Mouse (Mus musculus) adrenal gland, adult (tissue): ENCODE results near the gene Astn2.

Experiments used
- DNase-seq, 2 experiments: peaks; one replicate each; pipeline ENCODE4 v3.0.0; 2022 to 2023; ENCODE audit warnings: low spot score in 1 of 2; ENCODE audit not compliant: inconsistent age in 2 of 2

The Astn2 gene

GRCm38 (mm10) chr4:65441746-65442145 lies 962.7 kb downstream of the Astn2 start:
- no peak for DNase-seq

- no peak for DNase-seq
These were observed 973.6 kb downstream of the Astn2 start for GRCm38 (mm10) chr4:65430804-65431203.

- no peak for DNase-seq
These were observed 976.9 kb downstream of the Astn2 start for GRCm38 (mm10) chr4:65427480-65427879.

GRCm38 (mm10) chr4:65426437-65426836 lies 978.0 kb downstream of the Astn2 start:
- peak in 1 of 2 experiments; percentile 60 for DNase-seq

GRCm38 (mm10) chr4:65423068-65423625 lies 981.3 kb downstream of the Astn2 start:
- DNase-seq, result no peak

GRCm38 (mm10) chr4:65421272-65421671 lies 983.1 kb downstream of the Astn2 start:
- no peak for DNase-seq

GRCm38 (mm10) chr4:65420511-65420931 lies 983.9 kb downstream of the Astn2 start:
- DNase-seq, result peak in 1 of 2 experiments; percentile 31

- no peak for DNase-seq
These were observed 988.9 kb downstream of the Astn2 start for GRCm38 (mm10) chr4:65415507-65415906.

GRCm38 (mm10) chr4:65402836-65403634 lies 1001.4 kb downstream of the Astn2 start:
- DNase-seq, result no peak

- DNase-seq, result peak in 1 of 2 experiments; percentile 38
These were observed 1002.1 kb downstream of the Astn2 start for GRCm38 (mm10) chr4:65402286-65402685.

- no peak for DNase-seq
These were observed 1005.0 kb downstream of the Astn2 start for GRCm38 (mm10) chr4:65399457-65399856.

GRCm38 (mm10) chr4:65396806-65397205 lies 1007.6 kb downstream of the Astn2 start:
- no peak for DNase-seq

GRCm38 (mm10) chr4:65391001-65391400 lies 1013.4 kb downstream of the Astn2 start:
- DNase-seq, result no peak

GRCm38 (mm10) chr4:65383070-65383469 lies 1021.3 kb downstream of the Astn2 start:
- no peak for DNase-seq

- no peak for DNase-seq
These were observed 1025.0 kb downstream of the Astn2 start for GRCm38 (mm10) chr4:65379461-65379860.

GRCm38 (mm10) chr4:65376571-65376970 lies 1027.8 kb downstream of the Astn2 start:
- DNase-seq, result no peak

- no peak for DNase-seq
These were observed 1030.6 kb downstream of the Astn2 start for GRCm38 (mm10) chr4:65373841-65374240.

GRCm38 (mm10) chr4:65372731-65373130 lies 1031.7 kb downstream of the Astn2 start:
- peak in 1 of 2 experiments; percentile 45 for DNase-seq

GRCm38 (mm10) chr4:65367135-65367534 lies 1037.3 kb downstream of the Astn2 start:
- no peak for DNase-seq

- no peak for DNase-seq
These were observed 1049.8 kb downstream of the Astn2 start for GRCm38 (mm10) chr4:65354580-65354979.

- no peak for DNase-seq
These were observed 1053.9 kb downstream of the Astn2 start for GRCm38 (mm10) chr4:65350521-65350920.

GRCm38 (mm10) chr4:65341766-65342165 lies 1062.6 kb downstream of the Astn2 start:
- DNase-seq, result no peak
